Mouse (Mus musculus) urinary bladder, postnatal 36 days (tissue): ENCODE measurements at regions not wholly inside any gene's neighbourhood (a gene's known extent, or its start where the extent isn't known, plus 50 kb on each side); places are given as distances from the start of the nearest gene placed in this dataset.
A peak's percentile ranks its signal among the peaks of the same experiment; 100 is the strongest.

Source experiments
- DNase-seq, 2 experiments: peaks; one replicate each; pipeline ENCODE4 v3.0.0; 2022; ENCODE audit warnings: low spot score in 2 of 2, mixed read lengths in 1 of 2

DNA sequence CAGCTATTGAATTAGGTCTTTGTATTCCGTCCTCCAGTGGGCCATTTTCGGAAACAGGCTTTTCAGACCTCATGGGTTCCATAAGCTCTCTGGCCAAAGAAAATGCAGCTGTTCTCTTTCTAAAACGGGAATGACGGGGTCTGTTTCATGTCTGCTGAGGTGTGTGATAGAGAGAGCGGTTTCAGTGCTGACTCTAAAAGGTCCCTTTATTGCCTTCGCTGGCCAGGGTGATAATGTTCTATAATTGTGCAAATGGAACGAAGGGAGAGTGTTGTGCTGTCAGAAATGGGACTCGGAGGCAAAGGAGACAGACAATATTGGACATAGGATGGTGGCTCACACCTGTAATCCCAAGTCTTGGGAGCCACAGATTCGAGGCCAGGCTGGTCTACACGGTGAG lies 53.5 kb upstream of the Osbpl8 start:
- no peak for DNase-seq

DNA sequence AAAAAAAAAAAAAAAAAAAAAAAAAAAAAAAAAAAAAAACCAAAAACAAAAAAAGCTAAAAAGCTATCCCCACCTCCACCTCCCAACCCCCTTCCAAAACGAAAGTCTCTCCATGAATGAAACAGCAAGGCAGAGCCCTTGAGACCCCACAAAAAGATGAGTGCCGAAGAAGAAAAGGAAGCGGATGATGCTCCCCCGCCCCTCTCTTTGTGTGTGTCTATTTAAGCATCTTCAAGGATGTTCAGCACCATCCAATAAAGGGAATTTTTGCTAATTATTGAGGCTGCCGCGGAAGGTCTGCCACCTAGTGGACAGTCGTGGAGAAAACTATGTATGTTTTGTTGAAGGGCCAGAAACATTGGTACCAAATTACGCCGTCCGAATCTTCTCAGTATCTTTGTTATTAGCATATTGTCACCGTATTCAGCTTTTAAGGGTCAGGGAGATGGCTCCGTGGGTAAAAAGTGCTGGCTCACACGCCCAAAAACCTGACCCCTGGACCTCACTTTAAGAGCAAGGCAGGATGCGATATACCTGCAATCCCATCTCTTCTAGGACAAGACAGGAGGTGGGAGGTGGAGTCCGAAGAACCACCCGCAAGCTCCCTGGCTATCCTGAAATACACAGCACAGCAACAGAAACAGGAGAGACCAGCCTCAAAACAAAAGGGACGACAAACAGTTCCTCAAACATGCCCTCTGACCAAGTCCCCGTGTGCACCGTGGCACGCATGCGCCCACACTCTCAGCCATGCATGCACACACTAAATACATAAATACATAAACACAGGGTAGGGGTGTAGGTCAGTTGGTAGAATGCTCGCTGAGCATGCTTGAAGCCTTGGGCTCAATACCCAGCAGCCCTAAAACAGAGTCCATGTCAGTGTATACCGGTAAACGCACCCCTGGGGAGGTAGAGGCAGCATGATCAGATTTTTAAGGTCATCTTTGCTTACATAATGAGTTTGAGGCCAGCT lies 55.6 kb upstream of the Osbpl8 start:
- peak; percentile 28 to 29 for DNase-seq

DNA sequence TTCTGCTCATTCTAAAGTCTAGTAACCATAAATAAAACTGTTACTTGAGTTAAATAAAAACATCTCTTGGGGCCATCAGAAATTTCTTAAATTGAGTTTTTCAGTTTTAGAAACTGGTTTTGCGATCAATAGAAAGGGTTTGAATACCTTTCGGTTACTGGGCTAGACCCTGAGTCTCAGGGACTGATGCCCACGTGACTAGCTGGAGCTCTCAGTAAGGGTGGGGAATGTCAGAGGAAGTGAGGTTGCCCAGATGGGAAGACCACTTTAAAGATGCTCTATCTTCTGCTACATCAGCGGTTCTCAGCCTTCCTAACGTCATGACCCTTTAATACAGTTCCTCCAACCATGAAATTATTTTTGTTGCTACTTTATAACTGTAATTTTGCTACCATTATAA lies 56.7 kb upstream of the Osbpl8 start:
- no peak for DNase-seq

GRCm38 (mm10) chr10:111107387-111107786 lies 57.2 kb upstream of the Osbpl8 start:
- peak; percentile 10 to 32 for DNase-seq

- DNase-seq: no peak
Observed at GRCm38 (mm10) chr10:111106411-111106810, 58.1 kb upstream of the Osbpl8 start.

DNA sequence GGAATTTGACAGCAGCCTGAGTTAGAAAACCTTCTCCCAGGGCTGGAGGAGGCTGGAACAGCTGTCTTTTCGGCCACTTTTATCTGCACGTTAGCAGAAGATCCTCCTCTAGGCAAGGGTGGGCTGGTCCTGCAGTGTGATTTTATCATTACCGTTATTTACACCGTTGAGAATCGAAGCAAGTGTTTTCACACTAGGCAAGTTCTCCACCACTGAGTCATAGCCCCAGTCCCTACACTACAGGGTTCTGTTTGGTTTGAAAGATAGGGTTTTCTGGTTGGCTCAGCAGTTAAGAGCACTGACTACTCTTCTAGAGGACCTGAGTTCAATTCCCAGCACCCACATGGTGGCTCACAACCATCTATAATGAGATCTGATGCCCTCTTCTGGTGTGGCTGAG lies 58.9 kb upstream of the Osbpl8 start:
- no peak for DNase-seq

DNA sequence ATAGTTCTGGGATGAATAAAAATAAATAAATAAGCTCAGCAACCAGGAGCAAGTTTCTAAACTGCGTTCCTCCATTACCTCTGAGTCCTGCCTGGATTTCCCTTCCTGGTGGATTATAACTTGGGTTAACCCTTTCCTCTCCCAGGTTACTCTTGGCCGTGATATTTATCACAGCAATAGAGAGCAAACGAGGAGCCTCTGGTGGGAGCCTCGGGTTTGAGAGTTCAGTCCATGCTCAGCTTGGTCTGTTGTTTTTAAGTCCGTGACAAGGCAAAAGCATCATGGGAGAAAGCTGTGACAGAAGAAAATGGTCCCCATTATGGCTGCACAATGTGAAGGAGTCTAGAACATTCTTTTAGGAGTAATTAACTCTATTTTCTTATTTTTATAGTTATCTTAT lies 61.0 kb upstream of the Osbpl8 start:
- no peak for DNase-seq

DNA sequence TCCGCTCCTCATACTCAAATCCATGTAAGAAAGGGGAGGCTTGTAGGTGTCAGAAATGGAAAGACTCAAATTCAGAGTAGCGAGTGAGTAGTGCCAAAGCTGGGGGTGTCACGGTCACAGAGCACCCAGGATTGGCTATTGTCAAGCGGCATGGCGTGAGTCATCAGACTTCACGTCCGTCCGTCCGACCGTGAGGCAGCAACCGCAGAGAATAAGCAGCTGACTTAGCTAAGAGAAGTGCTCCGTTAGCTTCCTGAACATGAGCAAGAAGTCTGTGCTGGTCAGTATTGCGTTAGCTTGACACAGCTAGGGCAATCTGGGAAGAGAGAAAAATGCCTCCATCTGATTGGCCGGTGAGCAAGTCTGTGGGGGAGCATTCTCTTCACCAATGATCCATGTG lies 61.5 kb upstream of the Osbpl8 start:
- peak in 1 of 2 experiments; percentile 9 for DNase-seq

- DNase-seq: peak; percentile 4 to 26
Observed at GRCm38 (mm10) chr10:111101901-111102761, 62.4 kb upstream of the Osbpl8 start.

GRCm38 (mm10) chr10:111099812-111100464 lies 64.6 kb upstream of the Osbpl8 start:
- DNase-seq: peak; percentile 39 to 67

DNA sequence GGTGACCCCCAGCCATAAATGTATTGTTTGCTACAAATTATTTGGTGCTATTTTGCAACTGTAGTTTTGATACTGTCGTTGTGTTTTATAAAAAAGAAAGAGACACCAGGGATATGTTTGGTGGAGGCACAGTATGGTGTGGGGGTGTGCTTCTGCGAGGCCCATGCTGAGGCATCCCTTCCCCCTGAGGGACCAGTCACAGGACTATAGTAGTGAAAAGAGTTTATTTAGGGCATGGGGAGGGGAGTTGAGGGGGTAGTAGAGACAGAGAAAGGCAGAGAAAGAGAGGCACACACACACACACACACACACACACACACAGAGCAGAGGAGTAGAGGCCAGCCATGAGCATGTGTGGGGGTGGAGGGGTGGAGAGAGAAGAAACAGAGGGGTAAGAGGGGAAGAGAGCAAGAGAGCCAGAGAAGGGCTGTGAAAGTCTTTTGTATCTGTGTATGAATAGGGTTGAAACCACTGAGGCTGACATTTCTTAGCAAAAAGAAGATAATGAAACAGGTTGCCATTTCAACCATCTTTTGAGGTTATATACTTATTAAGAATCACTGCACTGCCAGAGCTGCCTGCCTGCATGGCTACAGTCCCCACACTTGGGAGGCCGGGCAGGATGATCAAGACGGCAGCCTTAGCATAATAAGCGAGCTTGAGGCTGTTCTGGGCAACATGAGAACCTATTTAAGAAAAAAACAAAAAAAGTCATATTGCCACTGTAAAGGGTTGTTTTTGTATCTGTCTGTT lies 65.3 kb upstream of the Osbpl8 start:
- no peak for DNase-seq

- DNase-seq: no peak
Observed at GRCm38 (mm10) chr10:111097245-111097644, 67.3 kb upstream of the Osbpl8 start.

- DNase-seq: no peak
Observed at GRCm38 (mm10) chr10:111096811-111097210, 67.7 kb upstream of the Osbpl8 start.

DNA sequence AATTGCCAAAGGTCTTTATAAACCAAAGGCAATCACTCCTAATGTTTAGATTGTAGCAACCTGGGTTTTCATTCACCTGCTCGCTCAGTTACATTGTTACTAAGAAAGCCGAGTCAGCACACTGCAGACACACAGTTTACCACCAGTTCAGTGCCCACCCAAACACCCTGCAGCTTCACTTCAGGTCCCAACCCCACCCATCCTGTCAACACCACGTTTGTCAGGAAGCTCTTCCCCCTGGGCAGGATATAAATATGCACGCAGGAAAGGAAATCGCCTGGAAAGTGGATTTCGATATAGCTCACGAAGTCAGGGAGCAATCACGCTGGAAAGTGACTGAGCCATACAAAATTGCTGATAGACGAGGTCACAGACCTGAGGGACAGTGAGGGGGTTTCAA lies 70.1 kb upstream of the Osbpl8 start:
- DNase-seq: no peak

GRCm38 (mm10) chr10:111089382-111089781 lies 75.2 kb upstream of the Osbpl8 start:
- no peak for DNase-seq

DNA sequence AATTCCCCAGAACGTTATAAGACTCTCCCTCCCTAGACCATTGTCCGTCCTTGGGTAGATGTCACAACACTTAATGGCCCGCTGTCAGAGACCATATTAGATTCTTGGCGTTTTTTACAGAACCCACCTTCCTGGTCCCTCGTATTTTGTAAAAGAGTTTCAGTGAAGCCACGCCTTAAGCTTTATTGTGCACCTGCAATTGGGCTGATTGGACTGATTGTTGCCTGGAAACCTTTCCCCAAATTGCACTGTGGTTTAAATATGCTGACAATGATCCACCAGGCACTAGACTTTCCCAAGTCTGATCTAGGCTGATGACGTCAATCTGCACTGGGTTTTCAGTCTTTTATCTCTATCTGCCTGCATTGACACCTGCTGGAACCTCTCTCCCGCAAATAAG lies 75.6 kb upstream of the Zdhhc17 start:
- no peak for DNase-seq

DNA sequence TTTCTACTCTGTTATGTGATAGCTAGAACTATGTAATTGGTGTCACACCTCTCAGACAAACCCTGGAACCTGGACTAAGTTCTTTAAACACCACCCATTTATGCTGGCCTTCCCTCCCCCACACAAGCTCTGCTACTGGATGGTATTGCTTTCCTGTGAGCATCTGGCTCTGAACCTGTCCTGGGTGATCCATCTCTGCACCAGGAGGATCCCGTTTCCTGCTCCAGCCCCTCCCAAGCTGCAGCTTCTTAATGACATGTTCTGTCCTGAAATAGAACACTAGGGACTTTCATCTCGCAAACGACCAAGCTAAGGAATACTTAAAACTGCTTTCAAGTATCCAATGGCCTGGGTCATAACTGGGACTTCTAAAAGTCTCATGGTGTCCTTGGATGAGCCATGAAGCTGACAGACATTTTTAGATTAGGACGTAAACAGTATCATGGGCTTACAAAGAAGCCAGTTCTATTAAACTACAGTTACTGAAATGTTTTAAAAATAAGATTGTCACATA lies 74.4 kb upstream of the Zdhhc17 start:
- no peak for DNase-seq

DNA sequence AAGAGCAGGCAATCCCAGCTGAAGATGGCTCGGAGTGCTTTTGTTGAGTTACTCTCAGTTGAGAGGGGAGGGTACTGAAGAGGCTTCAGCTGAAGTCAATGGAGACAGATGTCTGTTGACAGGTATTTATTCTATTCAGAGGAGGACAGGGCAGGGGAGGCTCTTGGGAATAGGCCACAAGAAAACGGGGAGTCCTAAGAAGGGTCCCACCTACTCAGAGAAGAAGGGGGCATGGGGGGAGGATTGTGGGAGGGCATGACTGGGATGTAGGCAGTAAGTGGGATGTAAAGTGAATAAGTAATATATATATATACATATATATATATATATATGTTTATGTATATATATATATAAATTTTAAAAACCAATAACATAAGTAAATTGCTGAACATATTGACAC lies 73.9 kb upstream of the Zdhhc17 start:
- no peak for DNase-seq

- DNase-seq: no peak
Observed at GRCm38 (mm10) chr10:111083338-111083737, 73.4 kb upstream of the Zdhhc17 start.

- no peak for DNase-seq
Observed at GRCm38 (mm10) chr10:111080322-111080721, 70.4 kb upstream of the Zdhhc17 start.

DNA sequence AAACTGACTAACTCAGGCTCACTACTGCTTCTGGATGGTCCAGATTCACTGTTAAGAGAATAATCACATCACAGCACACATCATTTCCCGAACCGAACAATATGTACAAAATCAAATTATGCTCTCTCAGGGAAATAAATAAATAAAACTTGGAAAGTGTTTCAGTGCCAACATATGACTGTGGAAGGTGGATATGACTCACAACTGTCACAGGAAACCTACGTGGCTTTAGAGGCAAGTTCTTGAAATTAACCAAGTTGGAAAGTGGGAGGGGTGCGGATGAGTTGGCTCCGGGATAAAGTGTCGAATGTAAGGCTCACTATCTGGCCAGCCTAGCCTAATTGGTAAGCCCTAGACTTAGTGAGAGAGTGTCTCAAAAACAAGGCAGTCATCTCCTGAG lies 69.1 kb upstream of the Zdhhc17 start:
- DNase-seq: no peak
